Mouse (Mus musculus) neural tube, embryonic 13.5 days (tissue): ENCODE data around the gene Tead1. TPM values are rescaled to one million over a fixed set of nuclear protein-coding genes. Genes with fewer than 3 reads are reported as not detected.

Experiments used
- ATAC-seq: fragments of 200-750 bp; cut with Nextera tagmentation; 2 replicates; pipeline ENCODE4 v1.8.0; 2017; ENCODE audit warnings: low read depth, mild to moderate bottlenecking, moderate TSS enrichment, moderate library complexity
- H3K27ac ChIP-seq: fragments of 300-500 bp; sonication (generic); replicated peaks from 2 replicates; pipeline ENCODE4 v1.5.1; 2015; ENCODE audit warnings: moderate library complexity, mild to moderate bottlenecking, inconsistent platforms
- H3K27me3 ChIP-seq: fragments of 300-500 bp; sonication (generic); 2 replicates; pipeline ENCODE4 v1.6.1; 2015; ENCODE audit warnings: mild to moderate bottlenecking, inconsistent platforms
- H3K36me3 ChIP-seq: fragments of 300-500 bp; sonication (generic); 2 replicates; pipeline ENCODE4 v1.6.1; 2015; ENCODE audit warnings: mild to moderate bottlenecking, inconsistent platforms
- H3K4me1 ChIP-seq: fragments of 300-500 bp; sonication (generic); replicated peaks from 2 replicates; pipeline ENCODE4 v1.6.1; 2015; ENCODE audit warnings: inconsistent platforms
- H3K4me2 ChIP-seq: fragments of 300-500 bp; sonication (generic); 2 replicates; pipeline ENCODE4 v1.6.1; 2015; ENCODE audit warnings: inconsistent platforms, mild to moderate bottlenecking, moderate library complexity
- H3K4me3 ChIP-seq: fragments of 300-500 bp; sonication (generic); 2 replicates; pipeline ENCODE4 v1.5.1; 2015; ENCODE audit warnings: mild to moderate bottlenecking, inconsistent platforms
- H3K9ac ChIP-seq: fragments of 300-500 bp; sonication (generic); 2 replicates; pipeline ENCODE4 v1.6.1; 2015; ENCODE audit warnings: moderate library complexity, mild to moderate bottlenecking, inconsistent platforms
- H3K9me3 ChIP-seq: fragments of 300-500 bp; sonication (generic); 2 replicates; pipeline ENCODE4 v1.6.1; 2016; ENCODE audit warnings: inconsistent platforms
- WGBS: fragments of 180-500 bp; shearing (Covaris S2); methylation state at CpG from one replicate; pipeline ENCODE4 v1.1.7; 2015; 5-methylcytosine and 5-hydroxymethylcytosine counted together
- polyA plus RNA-seq: library from polyadenylated mRNA; unstranded; fragments of >200 nt; fragmentation: Nextera tagmentation; extraction: Ambion mirVana; gene quantifications from 2 replicates; pipeline ENCODE4 v1.2.1, GENCODE M21; 2015

The Tead1 gene
- polyA plus RNA-seq, 1 experiment from 2014 or later: 18.5 TPM

DNA sequence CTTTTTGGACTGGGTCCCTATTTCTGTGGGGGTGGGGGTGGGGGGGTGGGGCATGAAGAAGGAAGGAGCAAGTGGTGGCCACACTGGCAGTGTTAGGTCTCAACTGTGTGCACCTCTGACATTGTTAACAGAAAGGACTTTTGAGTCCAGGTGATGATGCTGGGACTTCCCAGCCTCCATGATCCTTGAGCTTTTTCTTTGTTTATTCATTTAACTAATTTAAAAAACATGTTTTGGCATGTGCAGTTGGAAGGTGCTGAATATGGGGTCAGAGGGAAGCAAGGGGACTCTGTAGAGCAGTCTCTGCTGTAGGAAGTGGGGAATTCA, 149.5 kb downstream of the Tead1 start:
- no peak overlapping the region for H3K27ac ChIP-seq
- H3K4me2 ChIP-seq: no peak overlapping the region
- ATAC-seq: no peak
- peaks cover 64% of the 10 kb centered on the region for H3K4me1 ChIP-seq
- no peaks in the 10 kb centered on the region for H3K36me3 ChIP-seq
- H3K27me3 ChIP-seq: no peaks in the 10 kb centered on the region
- H3K9me3 ChIP-seq: no peaks in the 10 kb centered on the region
- H3K9ac ChIP-seq: no peak overlapping the region
- H3K4me3 ChIP-seq: no peak overlapping the region

DNA sequence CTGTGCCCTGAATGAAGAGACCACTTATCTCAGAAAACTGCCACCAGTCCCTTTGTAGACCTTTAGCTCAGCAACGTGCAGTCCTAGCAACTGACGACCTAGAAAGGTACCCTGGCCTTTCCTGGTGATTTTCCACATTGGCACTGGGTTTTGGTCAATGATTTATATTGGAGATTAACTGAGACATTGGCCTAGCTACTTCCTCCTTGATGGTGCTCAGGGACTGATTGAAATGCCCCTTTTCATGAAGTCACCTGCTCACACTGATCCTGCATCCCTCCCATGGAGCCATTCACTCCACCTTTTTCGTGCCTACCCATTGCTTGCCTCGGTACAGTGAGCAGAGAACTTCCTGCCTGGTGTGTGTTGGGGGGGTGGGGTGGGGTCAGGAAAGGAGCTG, 151.8 kb downstream of the Tead1 start:
- H3K4me3 ChIP-seq: no peak overlapping the region
- no peak for ATAC-seq
- peaks cover 51% of the 10 kb centered on the region for H3K4me1 ChIP-seq
- no peak overlapping the region for H3K9ac ChIP-seq
- no peaks in the 10 kb centered on the region for H3K36me3 ChIP-seq
- H3K4me2 ChIP-seq: no peak overlapping the region
- 71% methylated on average over 4 of the region's 4 CpGs for WGBS
- no peaks in the 10 kb centered on the region for H3K9me3 ChIP-seq
- no peaks in the 10 kb centered on the region for H3K27me3 ChIP-seq
- no peak overlapping the region for H3K27ac ChIP-seq

GRCm38 (mm10) chr7:112831446-112831845, 152.3 kb downstream of the Tead1 start:
- no peak overlapping the region for H3K4me3 ChIP-seq
- 73% methylated on average over 4 of the region's 4 CpGs for WGBS
- peaks cover 49% of the 10 kb centered on the region for H3K4me1 ChIP-seq
- H3K9ac ChIP-seq: no peak overlapping the region
- no peaks in the 10 kb centered on the region for H3K27me3 ChIP-seq
- H3K36me3 ChIP-seq: no peaks in the 10 kb centered on the region
- no peak overlapping the region for H3K27ac ChIP-seq
- no peaks in the 10 kb centered on the region for H3K9me3 ChIP-seq
- no peak for ATAC-seq
- no peak overlapping the region for H3K4me2 ChIP-seq

- WGBS: 79% methylated on average over 4 of the region's 4 CpGs
- peaks cover 33% of the 10 kb centered on the region for H3K4me1 ChIP-seq
- H3K9ac ChIP-seq: no peak overlapping the region
- H3K27ac ChIP-seq: no peak overlapping the region
- H3K4me3 ChIP-seq: no peak overlapping the region
- ATAC-seq: no peak
- H3K4me2 ChIP-seq: no peak overlapping the region
- no peaks in the 10 kb centered on the region for H3K36me3 ChIP-seq
- no peaks in the 10 kb centered on the region for H3K27me3 ChIP-seq
- H3K9me3 ChIP-seq: no peaks in the 10 kb centered on the region
Observed at GRCm38 (mm10) chr7:112833132-112833531, 154.0 kb downstream of the Tead1 start.

- no peaks in the 10 kb centered on the region for H3K9me3 ChIP-seq
- H3K36me3 ChIP-seq: no peaks in the 10 kb centered on the region
- H3K27me3 ChIP-seq: no peaks in the 10 kb centered on the region
- no peak overlapping the region for H3K27ac ChIP-seq
- H3K4me1 ChIP-seq: peaks cover 45% of the 10 kb centered on the region
- no peak overlapping the region for H3K4me2 ChIP-seq
- WGBS: 79% methylated on average over 9 of the region's 9 CpGs
- H3K9ac ChIP-seq: no peak overlapping the region
- no peak overlapping the region for H3K4me3 ChIP-seq
- no peak for ATAC-seq
Observed at GRCm38 (mm10) chr7:112836076-112836475, 157.0 kb downstream of the Tead1 start.

DNA sequence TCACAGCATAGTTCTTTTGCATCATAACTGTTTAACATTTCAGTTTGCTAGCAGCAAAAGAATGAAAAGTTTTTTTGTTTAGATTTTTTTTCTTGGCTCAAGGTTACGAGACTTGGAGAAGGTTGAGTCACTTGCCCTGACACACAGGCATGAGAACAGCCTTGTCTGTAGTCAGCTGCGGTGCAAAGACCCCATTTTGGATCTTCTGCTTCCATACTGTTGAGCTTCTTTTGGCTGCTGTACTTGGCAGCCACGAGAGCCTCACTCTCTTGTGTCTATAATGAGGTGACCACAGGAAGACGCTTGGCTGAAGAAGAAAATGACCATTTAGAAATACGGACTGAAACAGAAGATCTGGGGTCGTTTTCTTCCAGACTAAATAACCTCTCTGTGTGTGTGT, 159.0 kb downstream of the Tead1 start:
- H3K27me3 ChIP-seq: no peaks in the 10 kb centered on the region
- H3K9me3 ChIP-seq: no peaks in the 10 kb centered on the region
- no peak overlapping the region for H3K4me2 ChIP-seq
- WGBS: 91% methylated on average over 6 of the region's 6 CpGs
- no peak overlapping the region for H3K27ac ChIP-seq
- no peak overlapping the region for H3K9ac ChIP-seq
- no peaks in the 10 kb centered on the region for H3K36me3 ChIP-seq
- H3K4me3 ChIP-seq: no peak overlapping the region
- H3K4me1 ChIP-seq: peaks cover 46% of the 10 kb centered on the region
- ATAC-seq: no peak

GRCm38 (mm10) chr7:112840351-112840750, 161.2 kb downstream of the Tead1 start:
- Histone ChIP-seq H3K9me3 (no peaks in the 10 kb centered on the region), H3K4me2 (no peak overlapping the region), H3K9ac (0 out of 2 replicates have a peak overlapping the region, but pooled peaks have one; percentile 17)

DNA sequence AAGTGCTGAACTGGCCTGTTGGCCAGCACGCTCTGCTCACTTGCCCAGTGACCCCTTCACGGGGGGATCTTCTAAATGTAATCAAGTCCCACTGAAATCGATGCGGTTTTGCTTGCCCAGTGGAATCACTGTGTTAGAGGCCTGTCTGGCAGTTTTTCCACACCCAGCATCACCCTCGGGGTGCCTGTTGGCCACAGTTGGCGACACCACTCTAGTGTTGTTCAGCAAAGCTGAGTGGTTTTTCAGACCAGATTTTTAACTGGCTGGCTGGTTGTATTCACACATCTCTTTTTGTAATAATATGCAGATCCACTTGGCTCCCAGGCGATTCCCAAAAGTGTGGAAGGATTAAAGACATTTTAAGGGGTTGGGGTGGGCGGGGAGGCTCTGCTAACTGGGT, 161.8 kb downstream of the Tead1 start:
- no peaks in the 10 kb centered on the region for H3K9me3 ChIP-seq
- no peak overlapping the region for H3K4me2 ChIP-seq
- H3K4me3 ChIP-seq: no peak overlapping the region
- H3K4me1 ChIP-seq: peaks cover 44% of the 10 kb centered on the region
- H3K27me3 ChIP-seq: no peaks in the 10 kb centered on the region
- WGBS: 29% methylated on average over 8 of the region's 8 CpGs
- ATAC-seq: peak; percentile 42; the same call in 1 of the 2 replicates
- H3K27ac ChIP-seq: peak overlapping the region; percentile 81
- H3K9ac ChIP-seq: peak overlapping the region; percentile 35; the same call in 1 of the 2 replicates
- no peaks in the 10 kb centered on the region for H3K36me3 ChIP-seq

More at GRCm38 (mm10) chr7:112840351-112840750, 161.2 kb downstream of the Tead1 start:
- H3K4me1 ChIP-seq: peaks cover 49% of the 10 kb centered on the region
- 19% methylated on average over 7 of the region's 7 CpGs for WGBS
- peak overlapping the region; percentile 81 for H3K27ac ChIP-seq
- H3K4me3 ChIP-seq: no peak overlapping the region
- H3K27me3 ChIP-seq: no peaks in the 10 kb centered on the region
- peak; percentile 57; the same call in 1 of the 2 replicates for ATAC-seq
- H3K36me3 ChIP-seq: no peaks in the 10 kb centered on the region

GRCm38 (mm10) chr7:112841484-112841883, 162.4 kb downstream of the Tead1 start:
- Histone ChIP-seq H3K4me2 (peak overlapping the region; percentile 51), H3K27me3 (no peaks in the 10 kb centered on the region), H3K4me1 (peaks cover 40% of the 10 kb centered on the region), H3K4me3 (peak overlapping the region; percentile 26), H3K27ac (peak overlapping the region; percentile 81), H3K9ac (peak overlapping the region; percentile 31; the same call in 1 of the 2 replicates), H3K9me3 (no peaks in the 10 kb centered on the region), H3K36me3 (no peaks in the 10 kb centered on the region)
- ATAC-seq: peak; percentile 75
- 15% methylated on average over 8 of the region's 8 CpGs for WGBS

DNA sequence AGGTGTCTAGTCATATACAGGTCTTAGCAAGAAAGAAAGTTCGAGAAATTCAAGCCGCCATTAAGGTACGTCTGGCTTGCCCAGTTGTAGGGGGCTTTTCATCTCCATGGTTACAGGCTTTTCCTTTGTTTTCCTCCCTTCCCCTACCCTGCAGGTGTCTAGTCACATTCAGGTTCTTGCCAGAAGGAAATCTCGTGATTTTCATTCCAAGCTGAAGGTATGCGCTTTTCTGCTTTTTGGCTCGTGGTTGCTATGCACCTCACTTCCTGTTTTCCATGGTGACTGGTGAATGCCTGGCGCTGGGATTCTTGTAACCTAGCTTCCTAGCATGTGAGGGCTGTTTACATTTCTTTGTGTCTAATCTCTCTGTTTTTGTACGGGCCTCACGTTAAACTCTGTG, 162.8 kb downstream of the Tead1 start:
- H3K9ac ChIP-seq: 0 out of 2 replicates have a peak overlapping the region, but pooled peaks have one; percentile 31
- no peaks in the 10 kb centered on the region for H3K36me3 ChIP-seq
- peak overlapping the region; percentile 51 for H3K4me2 ChIP-seq
- peaks cover 40% of the 10 kb centered on the region for H3K4me1 ChIP-seq
- no peaks in the 10 kb centered on the region for H3K27me3 ChIP-seq
- no peaks in the 10 kb centered on the region for H3K9me3 ChIP-seq
- ATAC-seq: peak; percentile 67
- H3K4me3 ChIP-seq: peak overlapping the region; percentile 26
- WGBS: 9% methylated on average over 9 of the region's 9 CpGs
- peak overlapping the region; percentile 81 for H3K27ac ChIP-seq

GRCm38 (mm10) chr7:112851281-112851744, 172.2 kb downstream of the Tead1 start:
- WGBS: 11% methylated on average over 8 of the region's 8 CpGs
- Histone ChIP-seq H3K36me3 (no peaks in the 10 kb centered on the region), H3K4me2 (no peak overlapping the region), H3K4me3 (no peak overlapping the region), H3K27me3 (no peaks in the 10 kb centered on the region), H3K9me3 (no peaks in the 10 kb centered on the region), H3K27ac (peak overlapping the region; percentile 64), H3K9ac (no peak overlapping the region), H3K4me1 (peaks cover 56% of the 10 kb centered on the region)
- ATAC-seq: no peak

- H3K27ac ChIP-seq: peak overlapping the region; percentile 54; the same call in 1 of the 2 replicates
- ATAC-seq: peak; percentile 51; the same call in 1 of the 2 replicates
- H3K9me3 ChIP-seq: no peaks in the 10 kb centered on the region
- 0 out of 2 replicates have a peak overlapping the region, but pooled peaks have one; percentile 12 for H3K9ac ChIP-seq
- no peaks in the 10 kb centered on the region for H3K36me3 ChIP-seq
- WGBS: 35% methylated on average over 7 of the region's 7 CpGs
- no peaks in the 10 kb centered on the region for H3K27me3 ChIP-seq
- H3K4me2 ChIP-seq: no peak overlapping the region
- H3K4me1 ChIP-seq: peaks cover 62% of the 10 kb centered on the region
- H3K4me3 ChIP-seq: no peak overlapping the region
Observed at GRCm38 (mm10) chr7:112852149-112852839, 173.2 kb downstream of the Tead1 start.

DNA sequence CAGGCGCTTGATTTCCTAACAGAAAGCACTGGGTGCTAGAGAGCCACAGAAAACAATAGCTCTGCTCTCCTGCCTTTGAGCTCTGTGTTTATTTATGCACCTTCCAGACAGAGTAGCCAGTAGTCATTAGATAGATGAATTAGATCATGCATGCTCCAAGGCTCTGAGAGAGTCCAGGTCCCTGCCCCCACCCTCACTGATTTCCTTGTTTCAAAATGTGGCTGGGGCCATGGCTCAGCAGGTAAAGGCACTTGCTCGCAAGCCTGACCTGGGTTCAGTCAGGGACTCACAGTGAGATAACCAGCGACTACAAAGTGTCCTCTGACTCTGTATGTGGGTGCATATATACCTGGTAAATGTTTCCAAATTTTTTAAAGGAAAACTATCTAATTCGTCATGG, 174.7 kb downstream of the Tead1 start:
- H3K27ac ChIP-seq: no peak overlapping the region
- peaks cover 62% of the 10 kb centered on the region for H3K4me1 ChIP-seq
- H3K4me3 ChIP-seq: no peak overlapping the region
- no peak overlapping the region for H3K9ac ChIP-seq
- 44% methylated on average over 4 of the region's 4 CpGs for WGBS
- no peak overlapping the region for H3K4me2 ChIP-seq
- ATAC-seq: no peak
- H3K36me3 ChIP-seq: 0 out of 2 replicates have a peak, but pooled peaks cover 6% of the 10 kb centered on the region
- H3K27me3 ChIP-seq: no peaks in the 10 kb centered on the region
- no peaks in the 10 kb centered on the region for H3K9me3 ChIP-seq
